Mouse (Mus musculus) kidney, adult 11 months (tissue): ENCODE data around the gene Slc39a11.

Experiments used
- DNase-seq: peaks from one replicate; pipeline ENCODE4 v3.0.0; 2022

Gene Slc39a11

DNA sequence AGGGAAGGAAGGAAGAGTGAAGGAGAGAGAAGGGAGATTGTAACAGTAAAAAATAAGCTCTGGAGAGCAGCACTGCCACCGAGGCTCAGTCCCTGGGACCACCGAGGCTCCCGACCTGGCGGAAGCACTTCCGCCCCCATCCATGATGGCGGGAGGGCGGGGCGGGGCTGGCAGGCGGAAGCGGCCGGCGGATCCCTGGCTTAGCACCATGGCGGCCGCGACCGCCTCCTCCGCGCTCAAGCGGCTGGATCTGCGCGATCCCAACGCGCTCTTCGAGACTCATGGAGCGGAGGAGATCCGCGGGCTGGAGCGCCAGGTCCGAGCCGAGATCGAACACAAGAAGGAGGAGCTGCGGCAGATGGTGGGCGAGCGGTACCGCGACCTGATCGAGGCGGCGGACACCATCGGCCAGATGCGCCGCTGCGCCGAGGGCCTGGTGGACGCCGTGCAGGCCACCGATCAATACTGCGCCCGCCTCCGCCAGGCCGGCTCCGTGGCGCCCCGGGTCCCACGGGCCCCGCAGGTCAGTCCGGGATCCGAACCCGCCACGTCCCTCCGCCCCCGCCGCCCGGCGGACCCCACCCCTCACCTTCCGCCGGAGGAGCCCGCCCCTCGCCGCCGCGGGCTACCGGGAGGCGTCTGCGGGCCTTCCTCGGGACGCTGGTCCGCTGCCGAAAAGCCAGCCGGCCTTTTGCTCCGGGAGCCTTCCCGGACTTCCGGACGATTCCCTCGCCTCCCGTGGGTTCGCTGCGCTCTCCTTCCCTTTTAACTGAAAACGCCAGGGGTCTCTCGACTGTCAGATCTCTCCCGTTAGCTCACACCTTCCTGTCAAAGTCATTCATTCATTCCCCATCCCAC lies at the start of gene Slc39a11:
TSS of gene Slc39a11 (minus strand) at position 727 of the 858 bp plus-strand sequence.
- peak; percentile 48 for DNase-seq

DNA sequence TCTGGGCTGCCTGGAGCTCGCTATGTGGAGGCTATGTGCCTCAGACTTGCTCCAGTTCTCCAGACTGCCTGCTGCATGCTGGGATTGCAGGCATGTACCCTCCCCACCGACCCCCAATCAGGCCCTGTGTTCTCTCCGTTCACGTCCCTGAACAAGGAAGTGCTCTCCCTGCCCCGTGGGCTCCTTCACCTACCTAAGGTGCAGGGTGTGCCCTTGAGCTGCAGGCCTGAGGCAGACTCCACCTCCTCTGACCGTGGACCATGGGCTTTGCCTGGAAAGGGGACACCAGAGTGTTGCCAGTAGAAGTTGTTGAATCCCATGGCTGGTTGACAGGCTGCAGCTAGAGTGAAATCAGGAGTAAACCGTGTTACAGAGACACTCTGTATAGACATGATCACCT lies 49.8 kb upstream of the Slc39a11 start:
- no peak for DNase-seq

DNA sequence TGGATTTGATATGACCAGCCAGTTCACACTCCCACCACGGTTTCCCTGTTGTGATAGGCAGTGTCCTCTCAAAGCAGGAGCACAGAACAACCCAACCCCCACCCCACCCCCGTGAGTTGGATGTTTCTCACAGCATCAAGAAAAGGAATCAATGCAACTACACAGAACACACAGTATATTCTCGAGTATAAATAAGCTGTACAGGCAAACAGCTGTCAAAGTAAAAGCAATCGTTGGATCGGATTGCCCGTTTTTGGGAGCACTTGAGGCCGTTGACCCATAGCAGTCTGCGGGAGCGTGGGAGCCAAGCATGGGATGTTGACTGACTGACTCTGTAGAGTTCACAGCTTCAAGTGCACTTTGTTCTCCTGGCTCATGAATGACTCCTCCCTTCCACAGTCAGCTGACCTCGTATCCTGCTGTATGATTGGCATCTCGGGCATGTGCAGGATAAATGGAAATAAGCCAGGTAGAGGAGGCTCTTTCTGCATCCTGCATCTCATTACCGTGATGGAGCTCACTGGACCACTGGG lies 48.2 kb upstream of the Slc39a11 start:
- DNase-seq = peak; percentile 87

DNA sequence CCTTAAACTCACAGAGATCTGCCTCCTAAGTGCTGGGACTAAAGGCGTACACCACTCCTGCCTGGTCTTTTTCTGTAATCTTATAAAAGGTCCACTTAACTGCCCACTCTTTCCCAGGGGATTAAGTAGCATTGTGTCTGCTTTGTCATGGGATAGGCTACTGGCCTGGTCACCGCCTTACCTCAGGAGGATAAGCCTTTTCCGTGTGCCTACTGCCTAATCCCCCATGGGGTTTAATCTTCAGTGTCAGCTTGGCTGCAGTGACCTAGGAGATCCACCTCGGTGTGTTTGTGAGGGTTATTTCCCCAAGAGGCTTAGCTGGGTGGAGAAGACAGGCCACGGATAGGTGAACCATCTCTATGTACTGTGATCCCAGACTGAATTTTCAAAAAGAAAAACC lies 47.7 kb upstream of the Slc39a11 start:
- no peak for DNase-seq

DNA sequence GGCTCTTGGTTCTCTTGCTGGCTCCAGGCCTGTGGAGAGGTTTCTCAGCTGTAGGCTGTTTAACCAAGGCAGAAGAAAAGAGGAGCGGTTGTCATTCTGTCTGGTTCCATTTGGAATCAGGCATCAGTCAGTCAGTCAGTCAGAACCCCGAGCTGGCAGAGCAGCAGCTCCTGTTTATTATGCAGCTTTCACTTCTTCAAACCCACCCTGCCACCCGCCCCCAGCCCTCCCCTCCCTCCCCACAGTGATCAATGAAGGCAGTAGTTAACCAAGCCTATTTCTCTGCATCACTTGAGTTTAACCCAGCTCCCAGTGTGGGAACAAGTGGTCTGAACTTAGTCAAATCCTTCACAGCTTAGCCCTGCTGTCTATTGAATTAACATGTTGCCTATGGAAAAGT lies 42.0 kb upstream of the Slc39a11 start:
- no peak for DNase-seq

DNA sequence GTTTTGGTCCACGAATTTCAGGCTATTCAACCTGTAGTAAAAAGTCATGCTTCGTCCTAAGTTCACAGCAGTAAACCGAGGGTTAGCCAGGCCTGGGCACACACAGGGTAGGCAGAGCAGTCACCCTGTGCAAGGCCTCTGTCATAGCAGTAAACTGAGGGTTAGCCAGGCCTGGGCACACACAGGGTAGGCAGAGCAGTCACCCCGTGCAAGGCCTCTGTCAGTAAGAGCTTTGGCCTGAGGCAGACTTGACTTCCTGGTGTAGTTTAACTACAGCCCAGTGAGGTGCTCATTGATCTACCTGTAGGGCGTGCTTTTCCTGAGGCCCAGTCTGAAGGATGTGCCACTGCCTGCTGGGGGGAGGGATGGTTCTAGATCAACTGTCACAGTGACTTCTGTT lies 41.4 kb upstream of the Slc39a11 start:
- peak; percentile 60 for DNase-seq

DNA sequence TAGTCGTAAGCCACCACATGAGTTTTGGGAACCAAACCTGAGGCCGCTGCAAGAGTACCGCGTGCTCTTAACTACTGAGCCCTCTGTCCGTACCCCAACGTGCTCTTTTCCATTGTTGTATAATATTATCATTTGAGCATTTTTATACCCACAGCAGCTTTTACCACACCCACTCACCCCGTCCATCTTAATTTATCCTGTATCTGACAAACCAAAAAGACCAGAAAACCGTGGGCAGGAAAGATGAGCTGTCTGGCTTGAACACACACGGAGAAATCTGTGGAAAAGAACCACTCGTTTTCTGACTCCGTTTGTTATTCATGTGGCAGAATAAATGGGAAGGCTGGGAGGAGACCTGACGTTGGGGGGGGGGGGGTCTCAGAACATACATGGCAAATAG lies 40.6 kb upstream of the Slc39a11 start:
- DNase-seq = no peak

DNA sequence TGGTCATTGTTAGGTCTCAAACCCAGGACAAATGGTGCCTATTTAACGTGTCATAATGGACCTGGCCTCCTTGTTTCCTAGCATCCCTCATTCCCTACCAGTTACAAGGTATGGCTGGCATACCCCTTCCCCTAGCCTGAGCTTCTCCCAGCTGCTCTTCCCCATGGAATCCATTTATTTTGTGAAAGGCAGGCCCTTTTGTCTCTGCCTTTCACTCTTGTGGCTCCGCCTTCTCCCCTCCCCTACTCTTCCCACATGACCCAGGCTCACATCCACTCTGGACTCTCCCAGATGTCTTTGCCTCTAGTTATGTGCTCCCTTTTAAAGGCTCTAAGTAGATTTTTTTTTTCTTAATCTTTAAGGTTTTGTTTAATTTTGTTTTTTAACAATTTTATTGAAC lies 37.2 kb upstream of the Slc39a11 start:
- DNase-seq = no peak

DNA sequence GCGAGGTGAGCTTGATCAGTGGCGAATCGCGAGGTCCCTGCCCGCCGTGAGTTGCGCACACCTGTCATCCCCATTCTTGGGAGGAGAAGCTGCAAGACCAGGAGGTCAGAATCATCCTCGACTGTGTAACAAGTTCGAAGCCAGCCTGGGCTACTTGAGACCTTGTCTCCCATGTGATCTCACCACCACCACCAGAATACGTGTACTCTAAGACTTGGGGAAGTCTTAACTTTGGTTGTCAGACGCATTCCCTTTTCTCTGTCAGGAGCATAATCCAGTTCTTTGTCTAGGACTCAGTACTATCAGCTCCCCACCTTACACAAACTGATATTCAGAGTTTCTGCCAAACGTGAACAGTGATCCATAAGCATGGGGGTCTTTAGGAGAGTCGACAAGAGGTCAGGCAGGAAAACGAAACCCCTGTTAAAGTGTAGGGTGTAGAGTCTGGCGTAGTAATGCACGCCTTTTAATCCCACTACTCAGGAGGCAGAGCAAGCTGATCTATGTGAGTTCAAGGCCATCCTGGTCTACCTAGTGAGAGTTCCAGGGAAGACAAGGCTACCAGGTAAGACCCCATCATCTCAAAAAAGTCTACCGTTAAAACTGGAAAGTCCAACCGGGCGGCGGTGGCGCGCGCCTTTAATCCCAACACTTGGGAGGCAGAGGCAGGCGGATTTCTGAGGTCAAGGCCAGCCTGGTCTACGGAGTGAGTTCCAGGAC lies 35.0 kb upstream of the Slc39a11 start:
- DNase-seq = no peak

DNA sequence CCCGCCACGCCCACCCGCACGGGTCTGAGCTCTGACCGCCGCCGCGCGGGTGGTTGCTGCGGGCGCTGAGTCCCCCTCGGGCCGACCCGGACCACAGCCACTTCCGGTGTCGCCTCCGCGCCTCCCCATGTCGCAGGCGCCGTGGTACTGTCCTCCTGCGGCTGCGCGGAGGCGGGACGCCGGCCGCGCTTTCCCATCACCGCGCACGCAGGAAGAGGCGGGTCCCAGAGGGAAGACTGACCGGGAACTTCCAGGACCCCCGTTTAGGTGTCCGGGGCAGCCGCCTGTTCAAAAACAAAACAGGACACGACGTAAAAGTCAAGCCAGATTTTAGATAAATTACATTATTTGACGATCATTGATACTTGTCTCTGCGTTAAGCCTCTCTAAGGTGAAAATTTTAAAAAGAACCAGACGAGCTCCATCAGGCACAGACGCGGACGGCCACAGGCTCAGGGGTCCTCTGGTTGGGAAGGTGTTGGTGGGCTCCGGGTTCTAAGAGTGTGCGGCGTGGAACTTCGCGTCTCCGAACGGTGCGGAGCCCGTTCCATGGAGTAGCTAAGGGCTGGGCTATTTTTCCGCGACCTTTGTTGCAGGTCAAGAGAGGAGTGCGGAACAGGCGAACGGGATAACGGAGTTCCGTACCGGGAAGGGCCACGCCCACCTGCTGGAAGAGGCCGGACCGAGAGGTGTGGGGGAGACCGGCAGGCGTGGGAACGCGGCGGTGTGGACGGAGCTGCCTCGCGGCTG lies 34.3 kb upstream of the Slc39a11 start, which contains the start of the genes Fam104a and D11Wsu47e:
TSS of gene Fam104a (minus strand) at position 199 of the 750 bp plus-strand sequence.
TSS of gene D11Wsu47e (plus strand) at position 456 of the 750 bp plus-strand sequence.
- DNase-seq = peak; percentile 95

DNA sequence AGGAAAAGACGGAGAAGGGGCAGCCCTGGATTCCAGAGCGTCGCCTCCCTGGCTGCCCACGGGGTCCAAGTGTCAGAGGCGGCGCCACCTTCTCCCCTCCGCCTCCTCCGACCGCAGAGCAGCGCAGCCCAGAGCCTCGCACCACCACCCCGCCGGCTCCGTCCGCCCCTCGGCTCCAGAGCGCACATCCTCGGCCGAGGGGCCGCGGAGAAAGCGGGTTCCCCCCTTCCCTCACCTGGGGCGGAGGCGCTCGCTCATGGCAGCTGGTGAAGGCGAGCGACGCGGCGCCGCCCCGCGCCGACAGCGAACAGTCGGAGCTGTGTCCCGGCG lies 33.7 kb upstream of the Slc39a11 start:
- no peak for DNase-seq

DNA sequence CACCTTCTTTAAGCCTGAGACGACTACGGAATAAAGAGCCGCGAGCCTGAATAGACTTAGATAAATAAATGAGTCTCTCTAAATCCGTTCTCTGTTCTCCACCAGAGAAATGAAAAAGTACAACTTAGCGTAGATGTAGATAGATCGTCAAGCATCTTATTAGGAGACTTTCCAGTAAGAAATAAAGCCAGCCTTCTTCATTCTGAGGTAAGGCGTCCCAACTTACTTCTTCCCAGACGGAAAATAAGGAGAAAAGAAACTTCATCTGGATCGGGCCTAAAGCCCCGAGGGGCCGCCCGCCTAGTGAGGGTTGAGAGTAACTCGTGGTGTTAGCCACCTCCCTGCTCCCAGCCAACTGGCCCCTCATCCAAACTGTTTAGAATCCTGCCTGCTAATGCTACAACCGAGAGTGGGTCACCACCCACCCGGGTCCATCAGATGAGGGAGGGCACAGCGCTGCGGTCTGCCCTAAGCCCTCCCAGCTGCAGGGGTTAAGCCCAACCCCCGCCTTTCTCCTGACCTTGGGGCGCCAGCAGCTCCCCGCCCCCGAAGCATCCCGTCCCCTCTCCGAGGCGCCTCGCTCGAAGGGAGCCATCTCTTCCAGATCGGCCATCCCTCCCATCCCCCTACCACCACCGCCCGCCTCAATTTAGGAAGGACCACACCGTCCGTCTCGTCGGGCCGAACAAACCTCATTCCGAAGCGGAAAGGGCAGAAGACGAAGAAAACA lies 33.2 kb upstream of the Slc39a11 start:
- peak; percentile 58 for DNase-seq

DNA sequence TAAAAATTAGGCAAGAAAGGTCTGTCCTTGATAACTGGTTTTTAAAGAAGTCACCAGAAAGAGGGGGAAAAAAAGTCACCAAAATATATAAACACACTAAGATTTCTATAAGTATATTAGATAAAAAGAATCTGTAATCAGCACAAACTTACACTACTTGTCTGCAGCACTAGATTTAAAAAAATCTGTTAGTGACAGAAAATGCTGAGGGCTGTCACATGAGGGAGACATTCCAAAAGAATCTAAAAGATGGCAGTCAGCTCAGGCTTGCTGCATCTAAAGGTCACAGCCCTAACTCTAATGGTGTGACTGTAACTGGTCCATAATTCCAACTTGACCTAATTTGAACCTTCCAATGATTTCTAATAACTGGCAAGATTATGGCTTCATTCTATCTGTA lies 32.1 kb upstream of the Slc39a11 start:
- DNase-seq = no peak

DNA sequence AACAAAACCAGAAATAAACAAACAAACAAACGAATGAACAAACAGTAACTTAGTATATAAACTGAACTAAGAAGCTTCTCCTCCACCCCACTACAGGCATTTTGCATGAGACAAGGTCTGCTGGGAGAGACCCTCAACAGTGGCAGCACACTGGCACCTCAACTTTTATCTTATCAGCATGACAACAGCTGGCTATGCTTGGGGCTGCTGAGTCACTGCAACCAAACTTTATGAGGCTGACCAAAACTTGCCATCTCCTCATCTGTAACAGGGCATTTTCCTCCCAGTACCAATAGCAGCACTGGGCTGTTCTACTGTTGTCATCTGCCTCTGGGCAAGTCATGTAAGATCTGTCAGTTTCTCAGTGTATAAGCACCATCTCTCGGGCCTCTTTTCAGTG lies 31.1 kb upstream of the Slc39a11 start:
- DNase-seq = no peak

DNA sequence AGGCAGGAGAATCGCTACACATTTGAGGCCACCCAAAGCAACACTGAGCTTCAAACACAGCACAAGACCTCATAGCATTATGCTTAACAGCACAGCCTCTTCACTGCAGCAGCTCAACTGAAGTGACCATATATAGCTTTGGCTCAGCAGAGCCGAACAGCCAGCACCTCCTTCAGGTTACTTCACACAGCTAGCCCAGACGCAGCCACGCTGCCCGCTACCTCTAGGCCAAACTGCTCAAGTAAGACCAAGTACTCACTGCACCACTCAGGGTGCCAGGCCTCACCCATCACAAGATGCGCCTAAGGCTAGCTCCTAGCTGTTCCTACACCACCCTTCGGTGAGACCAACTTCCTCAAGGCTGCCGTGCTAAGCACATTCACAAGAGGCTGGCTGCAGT lies 28.5 kb upstream of the Slc39a11 start:
- DNase-seq = peak; percentile 57

DNA sequence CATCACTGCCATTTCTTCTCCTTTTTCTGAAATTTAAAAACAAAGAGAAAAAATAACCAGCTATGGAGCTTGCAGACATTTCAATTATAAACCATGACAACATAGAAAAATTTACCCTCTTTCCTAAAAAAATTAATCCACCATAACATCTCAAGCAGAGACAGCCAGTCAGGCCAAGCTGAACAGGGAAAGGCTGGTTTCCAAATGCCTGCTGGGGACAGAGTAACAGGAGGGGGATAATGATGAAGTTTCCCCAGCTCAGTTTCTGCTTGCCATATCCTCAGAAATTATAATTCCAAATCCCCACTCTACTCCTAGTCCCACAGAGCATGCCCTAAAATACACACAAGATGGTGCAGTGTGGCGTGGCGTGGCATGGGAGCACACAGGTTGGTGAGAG lies 27.5 kb upstream of the Slc39a11 start:
- no peak for DNase-seq

DNA sequence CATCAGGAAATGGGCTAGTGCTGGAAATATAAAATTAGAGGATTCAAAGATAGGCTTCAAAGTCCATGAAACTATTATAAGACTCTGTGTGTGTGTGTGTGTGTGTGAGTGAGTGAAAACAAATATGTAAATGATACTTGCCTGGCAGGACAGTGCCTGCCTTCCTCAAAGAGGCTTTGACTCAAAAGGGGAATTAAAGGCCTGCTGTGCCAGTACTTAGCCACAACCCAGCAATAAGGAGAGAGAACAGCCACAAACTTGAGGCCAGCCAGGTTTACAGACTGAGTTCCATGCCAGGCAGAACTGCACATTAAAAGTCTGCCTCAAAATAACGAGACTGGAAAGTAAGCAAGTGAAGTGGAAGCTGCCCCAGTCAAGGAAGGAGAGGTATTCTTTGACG lies 27.0 kb upstream of the Slc39a11 start:
- no peak for DNase-seq

DNA sequence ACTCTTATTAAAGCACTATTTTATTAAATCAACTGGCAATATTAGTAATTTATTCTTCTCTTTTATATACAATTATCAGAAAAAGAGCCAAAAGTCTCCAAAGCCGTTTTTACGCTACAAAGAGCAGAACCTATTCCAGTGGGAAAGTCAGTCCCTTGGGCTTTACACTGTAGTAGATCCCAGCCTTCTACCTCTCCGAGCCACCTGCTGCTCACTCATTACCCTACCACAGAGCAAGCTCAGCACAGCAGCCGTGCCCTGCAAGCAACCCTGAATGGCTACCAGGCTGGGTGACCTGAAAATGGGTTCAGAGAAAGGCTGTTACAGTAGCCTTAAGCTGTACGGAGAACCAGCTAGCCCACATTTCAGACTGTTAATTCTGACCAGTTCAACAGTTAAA lies 24.7 kb upstream of the Slc39a11 start:
- no peak for DNase-seq

DNA sequence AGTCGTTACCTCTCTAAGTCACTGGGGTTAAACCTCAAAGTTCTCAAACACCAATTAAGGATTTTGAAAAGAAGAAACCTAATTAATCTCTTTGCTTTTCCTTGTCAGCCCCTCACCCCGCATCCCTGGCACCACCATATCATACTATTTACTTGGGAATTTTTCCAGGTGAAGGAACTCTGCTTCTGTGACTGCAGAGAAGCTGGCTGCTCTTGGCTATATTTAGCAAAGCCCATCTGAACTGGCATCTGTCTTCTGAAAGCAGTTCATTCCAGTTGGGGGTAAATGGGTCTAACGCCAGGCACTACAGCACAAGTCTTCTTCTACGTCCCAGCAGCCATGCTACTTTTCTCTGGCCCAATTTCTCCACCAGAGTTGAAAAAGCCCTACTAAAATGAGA lies 23.7 kb upstream of the Slc39a11 start:
- no peak for DNase-seq

DNA sequence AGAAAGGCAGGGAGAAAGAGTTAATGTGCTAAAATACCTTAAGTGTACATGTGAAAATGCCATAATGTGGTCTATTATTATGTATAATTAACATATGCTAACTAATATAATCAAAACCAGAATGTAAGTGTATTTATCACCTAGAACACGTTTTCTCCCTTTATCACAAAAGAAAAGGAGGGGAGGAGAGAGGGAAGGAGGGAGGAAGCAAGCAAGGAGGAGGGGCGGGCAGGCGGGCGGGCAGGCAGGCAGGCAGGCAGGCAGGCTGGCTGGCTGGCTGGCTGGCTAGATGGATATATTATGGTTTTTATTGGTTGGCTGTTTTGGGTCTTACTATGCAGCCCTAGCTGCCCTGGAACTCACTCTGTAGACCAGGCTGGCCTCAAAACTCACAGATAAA lies 19.8 kb upstream of the Slc39a11 start:
- DNase-seq = no peak

DNA sequence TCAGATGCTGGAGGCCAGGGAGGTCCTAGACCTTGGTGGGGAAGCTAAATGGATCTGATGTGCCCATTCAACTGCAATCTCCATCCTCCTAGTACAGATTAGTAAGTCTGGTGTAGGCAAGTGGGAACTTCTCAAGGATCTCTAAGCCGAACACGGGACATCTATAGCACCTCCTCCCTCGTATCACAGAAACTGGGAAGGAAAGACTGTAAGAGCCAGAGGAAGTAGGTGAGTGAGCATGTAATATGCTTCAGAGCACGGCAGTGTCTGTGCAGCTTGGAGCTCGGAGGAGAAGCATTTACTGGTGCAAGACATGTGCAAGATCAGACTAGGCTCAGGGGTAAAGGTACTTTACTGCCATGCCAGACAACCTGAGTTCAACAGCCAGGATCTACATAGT lies 19.0 kb upstream of the Slc39a11 start:
- no peak for DNase-seq

DNA sequence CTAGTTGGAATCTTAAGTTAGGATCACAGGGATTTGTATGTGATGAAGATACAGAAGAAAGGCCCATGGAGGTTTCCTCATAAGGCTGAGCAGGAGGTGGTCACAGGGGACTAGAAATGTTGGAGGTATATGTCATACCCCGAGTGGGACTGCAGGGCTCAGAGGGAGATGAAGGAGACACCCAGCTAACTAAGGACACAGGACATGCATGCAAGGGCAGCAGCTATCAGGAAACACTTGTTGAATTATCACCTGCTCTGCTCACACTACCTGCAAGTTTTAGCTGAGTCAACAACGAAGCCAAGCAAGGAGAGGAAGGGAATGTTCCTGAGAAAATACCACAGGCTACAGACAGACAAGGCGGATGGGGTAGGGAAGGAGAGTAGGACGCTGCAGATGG lies 17.8 kb upstream of the Slc39a11 start:
- DNase-seq = no peak

DNA sequence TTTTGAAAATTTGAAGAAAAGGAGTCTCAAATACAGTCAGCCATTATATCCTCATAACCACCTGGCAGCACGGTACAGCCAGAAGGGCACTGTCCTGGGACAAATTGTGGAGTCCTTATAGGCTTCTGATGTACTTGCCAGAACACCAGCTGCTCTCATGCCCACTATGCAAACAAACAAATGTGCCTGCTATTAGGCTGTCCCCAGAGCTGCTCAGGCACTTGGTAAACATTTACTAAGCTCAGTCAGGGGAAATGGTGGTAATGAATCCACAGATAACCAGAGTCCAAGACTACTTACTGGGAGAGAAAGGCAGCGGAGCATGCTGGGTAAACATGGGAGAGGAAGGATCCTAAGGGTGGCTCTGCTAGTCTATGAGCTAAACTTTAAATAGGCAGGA lies 17.2 kb upstream of the Slc39a11 start:
- peak; percentile 73 for DNase-seq
